Mouse (Mus musculus) hindbrain, embryonic 13.5 days (tissue): ENCODE data around the gene Tfb1m. TPM values are rescaled to one million over a fixed set of nuclear protein-coding genes. Genes with fewer than 3 reads are reported as not detected.

Source experiments
- ATAC-seq: fragments of 200-750 bp; cut with Nextera tagmentation; 2 replicates; pipeline ENCODE4 v1.8.0; 2017; ENCODE audit warnings: moderate TSS enrichment; ENCODE audit not compliant: low FRiP score
- H3K27ac ChIP-seq: fragments of 300-500 bp; sonication (generic); 2 replicates; pipeline ENCODE4 v1.5.1; 2015; ENCODE audit warnings: inconsistent platforms, mild to moderate bottlenecking, moderate library complexity
- H3K27me3 ChIP-seq: fragments of 300-500 bp; sonication (generic); 2 replicates; pipeline ENCODE4 v1.6.1; 2015; ENCODE audit warnings: mild to moderate bottlenecking, inconsistent platforms
- H3K36me3 ChIP-seq: fragments of 300-500 bp; sonication (generic); 2 replicates; pipeline ENCODE4 v1.6.1; 2015; ENCODE audit warnings: mild to moderate bottlenecking, inconsistent platforms
- H3K4me1 ChIP-seq: fragments of 300-500 bp; sonication (generic); replicated peaks from 2 replicates; pipeline ENCODE4 v1.6.1; 2015; ENCODE audit warnings: inconsistent platforms
- H3K4me2 ChIP-seq: fragments of 300-500 bp; sonication (generic); 2 replicates; pipeline ENCODE4 v1.6.1; 2015; ENCODE audit warnings: inconsistent platforms, mild to moderate bottlenecking, moderate library complexity
- H3K4me3 ChIP-seq: fragments of 300-500 bp; sonication (generic); 2 replicates; pipeline ENCODE4 v1.5.1; 2015; ENCODE audit warnings: mild to moderate bottlenecking, inconsistent platforms
- H3K9ac ChIP-seq: fragments of 300-500 bp; sonication (generic); 2 replicates; pipeline ENCODE4 v1.6.1; 2015; ENCODE audit warnings: mild to moderate bottlenecking, inconsistent platforms
- H3K9me3 ChIP-seq: fragments of 300-500 bp; sonication (generic); 2 replicates; pipeline ENCODE4 v1.6.1; 2016; ENCODE audit warnings: inconsistent platforms
- WGBS: fragments of 180-500 bp; shearing (Covaris S2); methylation state at CpG from one replicate; pipeline ENCODE4 v1.1.7; 2015; 5-methylcytosine and 5-hydroxymethylcytosine counted together
- polyA plus RNA-seq: library from polyadenylated mRNA; unstranded; fragments of >200 nt; fragmentation: Nextera tagmentation; extraction: Ambion mirVana; gene quantifications from 2 replicates; pipeline ENCODE4 v1.2.1, GENCODE M21; 2015

Gene Tfb1m
- polyA plus RNA-seq, 1 experiment from 2014 or later: 14.5 TPM

- Histone ChIP-seq H3K27ac (no peak overlapping the region), H3K9ac (no peak overlapping the region), H3K36me3 (peaks cover 15% of the 10 kb centered on the region), H3K4me3 (no peak overlapping the region), H3K4me1 (no peaks in the 10 kb centered on the region), H3K4me2 (no peak overlapping the region), H3K27me3 (no peaks in the 10 kb centered on the region), H3K9me3 (no peaks in the 10 kb centered on the region)
- no peak for ATAC-seq
- 96% methylated on average over 2 of the region's 2 CpGs for WGBS
Observed at GRCm38 (mm10) chr17:3540304-3540703, 17.3 kb downstream of the Tfb1m start.

- no peak for ATAC-seq
- H3K4me1 ChIP-seq: no peaks in the 10 kb centered on the region
- no peaks in the 10 kb centered on the region for H3K9me3 ChIP-seq
- no peaks in the 10 kb centered on the region for H3K27me3 ChIP-seq
- no peak overlapping the region for H3K27ac ChIP-seq
- H3K36me3 ChIP-seq: no peaks in the 10 kb centered on the region
- H3K4me3 ChIP-seq: no peak overlapping the region
- H3K9ac ChIP-seq: no peak overlapping the region
- H3K4me2 ChIP-seq: no peak overlapping the region
- 24% methylated on average over 1 of the region's 1 CpGs for WGBS
Observed at GRCm38 (mm10) chr17:3533425-3533824, 24.2 kb downstream of the Tfb1m start.

- H3K4me3 ChIP-seq: no peak within 1 kb of the TSS
- H3K9ac ChIP-seq: no peak within 1 kb of the TSS
- peaks cover 4% of the 10 kb centered on the region; the same call in 1 of the 2 replicates for H3K4me1 ChIP-seq
- ATAC-seq: no peak
- H3K4me2 ChIP-seq: no peak within 1 kb of the TSS
- H3K27ac ChIP-seq: no peak within 1 kb of the TSS
- no peaks in the 10 kb centered on the region for H3K9me3 ChIP-seq
- WGBS: 91% methylated on average over 4 of the region's 4 CpGs
- no peaks in the 10 kb centered on the region for H3K27me3 ChIP-seq
- no peaks in the 10 kb centered on the region for H3K36me3 ChIP-seq
Observed at GRCm38 (mm10) chr17:3532254-3532653, 25.3 kb downstream of the Tfb1m start, which contains the start of gene Cldn20. Gene Cldn20, plus strand, starts transcription at chr17:3532554.

GRCm38 (mm10) chr17:3531641-3532040, 25.9 kb downstream of the Tfb1m start:
- Histone ChIP-seq H3K4me2 (no peak overlapping the region), H3K36me3 (no peaks in the 10 kb centered on the region), H3K9me3 (no peaks in the 10 kb centered on the region), H3K27me3 (no peaks in the 10 kb centered on the region), H3K4me3 (no peak overlapping the region), H3K9ac (no peak overlapping the region), H3K4me1 (peaks cover 4% of the 10 kb centered on the region; the same call in 1 of the 2 replicates), H3K27ac (no peak overlapping the region)
- WGBS: 85% methylated on average over 1 of the region's 1 CpGs
- no peak for ATAC-seq

- no peak overlapping the region for H3K27ac ChIP-seq
- H3K36me3 ChIP-seq: no peaks in the 10 kb centered on the region
- 79% methylated on average over 7 of the region's 7 CpGs for WGBS
- H3K4me1 ChIP-seq: peaks cover 4% of the 10 kb centered on the region; the same call in 1 of the 2 replicates
- H3K27me3 ChIP-seq: no peaks in the 10 kb centered on the region
- H3K9ac ChIP-seq: no peak overlapping the region
- H3K4me2 ChIP-seq: no peak overlapping the region
- no peaks in the 10 kb centered on the region for H3K9me3 ChIP-seq
- no peak overlapping the region for H3K4me3 ChIP-seq
- no peak for ATAC-seq
Observed at GRCm38 (mm10) chr17:3530549-3530948, 27.0 kb downstream of the Tfb1m start.

- H3K4me1 ChIP-seq: peaks cover 4% of the 10 kb centered on the region; the same call in 1 of the 2 replicates
- no peak overlapping the region for H3K27ac ChIP-seq
- H3K9ac ChIP-seq: no peak overlapping the region
- no peak overlapping the region for H3K4me2 ChIP-seq
- H3K9me3 ChIP-seq: no peaks in the 10 kb centered on the region
- H3K27me3 ChIP-seq: no peaks in the 10 kb centered on the region
- no peaks in the 10 kb centered on the region for H3K36me3 ChIP-seq
- 80% methylated on average over 3 of the region's 3 CpGs for WGBS
- H3K4me3 ChIP-seq: no peak overlapping the region
- no peak for ATAC-seq
Observed at GRCm38 (mm10) chr17:3529523-3529922, 28.1 kb downstream of the Tfb1m start.

- Histone ChIP-seq H3K27me3 (no peaks in the 10 kb centered on the region), H3K9ac (no peak overlapping the region), H3K36me3 (no peaks in the 10 kb centered on the region), H3K4me1 (peaks cover 4% of the 10 kb centered on the region; the same call in 1 of the 2 replicates), H3K4me3 (no peak overlapping the region), H3K4me2 (no peak overlapping the region), H3K9me3 (no peaks in the 10 kb centered on the region), H3K27ac (no peak overlapping the region)
- WGBS: 76% methylated on average over 6 of the region's 6 CpGs
- ATAC-seq: no peak
Observed at GRCm38 (mm10) chr17:3527841-3528471, 29.6 kb downstream of the Tfb1m start.

- ATAC-seq: no peak
- WGBS: 93% methylated on average over 5 of the region's 5 CpGs
- Histone ChIP-seq H3K27me3 (no peaks in the 10 kb centered on the region), H3K9me3 (no peaks in the 10 kb centered on the region), H3K4me3 (no peak overlapping the region), H3K27ac (no peak overlapping the region), H3K36me3 (peaks cover 13% of the 10 kb centered on the region), H3K4me2 (no peak overlapping the region), H3K9ac (no peak overlapping the region), H3K4me1 (no peaks in the 10 kb centered on the region)
Observed at GRCm38 (mm10) chr17:3520344-3520743, 37.2 kb downstream of the Tfb1m start.

GRCm38 (mm10) chr17:3516406-3516805, 41.2 kb downstream of the Tfb1m start:
- Histone ChIP-seq H3K36me3 (peaks cover 18% of the 10 kb centered on the region), H3K4me1 (no peaks in the 10 kb centered on the region), H3K9me3 (no peaks in the 10 kb centered on the region), H3K27ac (no peak overlapping the region), H3K27me3 (no peaks in the 10 kb centered on the region), H3K4me2 (no peak overlapping the region), H3K4me3 (no peak overlapping the region), H3K9ac (no peak overlapping the region)
- WGBS: 25% methylated on average over 9 of the region's 9 CpGs
- no peak for ATAC-seq

GRCm38 (mm10) chr17:3515851-3516250, 41.7 kb downstream of the Tfb1m start:
- Histone ChIP-seq H3K4me2 (no peak overlapping the region), H3K9me3 (no peaks in the 10 kb centered on the region), H3K4me3 (no peak overlapping the region), H3K9ac (no peak overlapping the region), H3K27me3 (no peaks in the 10 kb centered on the region), H3K36me3 (peaks cover 18% of the 10 kb centered on the region), H3K4me1 (no peaks in the 10 kb centered on the region), H3K27ac (no peak overlapping the region)
- ATAC-seq: no peak
- 94% methylated on average over 8 of the region's 8 CpGs for WGBS

GRCm38 (mm10) chr17:3514316-3514715, 43.3 kb downstream of the Tfb1m start:
- Histone ChIP-seq H3K4me1 (no peaks in the 10 kb centered on the region), H3K27me3 (no peaks in the 10 kb centered on the region), H3K4me2 (no peak overlapping the region), H3K36me3 (peaks cover 16% of the 10 kb centered on the region), H3K4me3 (no peak overlapping the region), H3K9ac (no peak overlapping the region), H3K27ac (no peak overlapping the region), H3K9me3 (no peaks in the 10 kb centered on the region)
- WGBS: 88% methylated on average over 5 of the region's 5 CpGs
- no peak for ATAC-seq

GRCm38 (mm10) chr17:3509841-3510240, 47.7 kb downstream of the Tfb1m start:
- H3K9ac ChIP-seq: no peak overlapping the region
- 19% methylated on average over 1 of the region's 1 CpGs for WGBS
- H3K27ac ChIP-seq: no peak overlapping the region
- no peak overlapping the region for H3K4me3 ChIP-seq
- no peak for ATAC-seq
- peaks cover 4% of the 10 kb centered on the region for H3K36me3 ChIP-seq
- no peaks in the 10 kb centered on the region for H3K9me3 ChIP-seq
- H3K27me3 ChIP-seq: no peaks in the 10 kb centered on the region
- H3K4me1 ChIP-seq: no peaks in the 10 kb centered on the region
- H3K4me2 ChIP-seq: no peak overlapping the region

- no peak for ATAC-seq
- Histone ChIP-seq H3K27ac (no peak overlapping the region), H3K36me3 (no peaks in the 10 kb centered on the region), H3K4me2 (no peak overlapping the region), H3K4me3 (no peak overlapping the region), H3K9me3 (no peaks in the 10 kb centered on the region), H3K9ac (no peak overlapping the region), H3K27me3 (no peaks in the 10 kb centered on the region), H3K4me1 (no peaks in the 10 kb centered on the region)
- WGBS: 95% methylated on average over 8 of the region's 8 CpGs
Observed at GRCm38 (mm10) chr17:3506508-3506907, 51.1 kb downstream of the Tfb1m start.
